Mouse (Mus musculus): ENCODE measurements around the gene Cdh26. TPM values are rescaled to one million over a fixed set of nuclear protein-coding genes. Genes with fewer than 3 reads are reported as not detected.

Gene Cdh26
- total and polyA plus RNA-seq, 3 experiments: not detected

GRCm38 (mm10) chr2:178513043-178513442, 82.7 kb downstream of the Cdh26 start:
- Histone ChIP-seq H3K9ac (ENCODE audit: control insufficient read depth, low read depth, low read length, poor library complexity, severe bottlenecking) (no peak overlapping the region), H3K27ac (ENCODE audit: control insufficient read depth, low read depth, low read length) (no peak overlapping the region), H3K9me3 (replicated peaks; ENCODE audit: insufficient read depth, low read length) (no peaks in the 10 kb centered on the region), H3K79me2 (ENCODE audit: control insufficient read depth, insufficient read depth, low read length, poor library complexity) (no peaks in the 10 kb centered on the region), H3K4me3 (ENCODE audit: control insufficient read depth in 1 of 2, insufficient read depth in 1 of 2, low read depth in 2 of 2, low read length in 2 of 2) (no peak overlapping the region), H3K36me3 (ENCODE audit: control insufficient read depth in 1 of 2, insufficient read depth in 2 of 2, low read length in 2 of 2) (no peaks in the 10 kb centered on the region), H3K27me3 (ENCODE audit: control insufficient read depth in 1 of 2, insufficient read depth in 2 of 2, low read length in 2 of 2) (no peaks in the 10 kb centered on the region), H3K4me1 (ENCODE audit: control insufficient read depth in 1 of 2, insufficient read depth in 2 of 2, low read length in 2 of 2) (no peaks in the 10 kb centered on the region)
- TF ChIP-seq UBTF (IDR thresholded peaks at IDR 0.05; ENCODE audit: borderline replicate concordance, insufficient read depth, low read depth, low read length): no peak
- no peak for TF ChIP-seq SIN3A (IDR thresholded peaks at IDR 0.05; ENCODE audit: low read length)
- no peak for TF ChIP-seq BHLHE40 (IDR thresholded peaks at IDR 0.05; ENCODE audit: borderline replicate concordance, low read depth, low read length)
- TF ChIP-seq E2F4 (IDR thresholded peaks at IDR 0.05; ENCODE audit: borderline replicate concordance, low read depth, low read length): no peak
- TF ChIP-seq TCF12 (IDR thresholded peaks at IDR 0.05; ENCODE audit: low read depth, low read length): no peak
- no peak for TF ChIP-seq TAL1 (IDR thresholded peaks at IDR 0.05; ENCODE audit: low read length)
- no peak for DNase-seq (ENCODE audit: low read depth, low spot score)

GRCm38 (mm10) chr2:178513636-178514071, 83.3 kb downstream of the Cdh26 start:
- Histone ChIP-seq H3K27me3 (ENCODE audit: control insufficient read depth in 1 of 2, insufficient read depth in 2 of 2, low read length in 2 of 2) (no peaks in the 10 kb centered on the region), H3K36me3 (ENCODE audit: control insufficient read depth in 1 of 2, insufficient read depth in 2 of 2, low read length in 2 of 2) (no peaks in the 10 kb centered on the region), H3K9ac (ENCODE audit: control insufficient read depth, low read depth, low read length, poor library complexity, severe bottlenecking) (no peak overlapping the region), H3K4me3 (ENCODE audit: control insufficient read depth in 1 of 2, insufficient read depth in 1 of 2, low read depth in 2 of 2, low read length in 2 of 2) (no peak overlapping the region), H3K9me3 (replicated peaks; ENCODE audit: insufficient read depth, low read length) (no peaks in the 10 kb centered on the region), H3K79me2 (ENCODE audit: control insufficient read depth, insufficient read depth, low read length, poor library complexity) (no peaks in the 10 kb centered on the region), H3K4me1 (ENCODE audit: control insufficient read depth in 1 of 2, insufficient read depth in 2 of 2, low read length in 2 of 2) (no peaks in the 10 kb centered on the region), H3K27ac (ENCODE audit: control insufficient read depth, low read depth, low read length) (no peak overlapping the region)
- TF ChIP-seq MYC (IDR thresholded peaks at IDR 0.05; ENCODE audit: low read depth, low read length): no peak
- TF ChIP-seq TAL1 (IDR thresholded peaks at IDR 0.05; ENCODE audit: low read length): no peak
- TF ChIP-seq USF1 (IDR thresholded peaks at IDR 0.05; ENCODE audit: low read depth, low read length): no peak
- no peak for TF ChIP-seq UBTF (IDR thresholded peaks at IDR 0.05; ENCODE audit: borderline replicate concordance, insufficient read depth, low read depth, low read length)
- TF ChIP-seq MAFK (IDR thresholded peaks at IDR 0.05; ENCODE audit: borderline replicate concordance, low read depth, low read length): no peak
- DNase-seq (ENCODE audit: low read depth, low spot score): no peak

- Histone ChIP-seq H3K27me3 (ENCODE audit: control insufficient read depth in 1 of 2, insufficient read depth in 2 of 2, low read length in 2 of 2) (no peaks in the 10 kb centered on the region), H3K4me3 (ENCODE audit: control insufficient read depth in 1 of 2, insufficient read depth in 1 of 2, low read depth in 2 of 2, low read length in 2 of 2) (no peak overlapping the region), H3K79me2 (ENCODE audit: control insufficient read depth, insufficient read depth, low read length, poor library complexity) (no peaks in the 10 kb centered on the region), H3K27ac (ENCODE audit: control insufficient read depth, low read depth, low read length) (no peak overlapping the region), H3K9me3 (replicated peaks; ENCODE audit: insufficient read depth, low read length) (no peaks in the 10 kb centered on the region), H3K36me3 (ENCODE audit: control insufficient read depth in 1 of 2, insufficient read depth in 2 of 2, low read length in 2 of 2) (no peaks in the 10 kb centered on the region), H3K4me1 (ENCODE audit: control insufficient read depth in 1 of 2, insufficient read depth in 2 of 2, low read length in 2 of 2) (no peaks in the 10 kb centered on the region), H3K9ac (ENCODE audit: control insufficient read depth, low read depth, low read length, poor library complexity, severe bottlenecking) (no peak overlapping the region)
- DNase-seq (ENCODE audit: low read depth, low spot score): no peak
- no peak for TF ChIP-seq POLR2AphosphoS2 (IDR thresholded peaks at IDR 0.05; ENCODE audit: low read length)
These were observed 86.1 kb downstream of the Cdh26 start for GRCm38 (mm10) chr2:178516421-178516820.

Data from MEL (cell line).